Mouse (Mus musculus) heart, adult 8-10 months (tissue): ENCODE measurements at regions not wholly inside any gene's neighbourhood (a gene's known extent, or its start where the extent isn't known, plus 50 kb on each side); places are given as distances from the start of the nearest gene placed in this dataset.

ENCODE experiments used
- DNase-seq: peaks from one replicate; pipeline ENCODE4 v3.0.0; 2022; ENCODE audit warnings: low spot score

DNA sequence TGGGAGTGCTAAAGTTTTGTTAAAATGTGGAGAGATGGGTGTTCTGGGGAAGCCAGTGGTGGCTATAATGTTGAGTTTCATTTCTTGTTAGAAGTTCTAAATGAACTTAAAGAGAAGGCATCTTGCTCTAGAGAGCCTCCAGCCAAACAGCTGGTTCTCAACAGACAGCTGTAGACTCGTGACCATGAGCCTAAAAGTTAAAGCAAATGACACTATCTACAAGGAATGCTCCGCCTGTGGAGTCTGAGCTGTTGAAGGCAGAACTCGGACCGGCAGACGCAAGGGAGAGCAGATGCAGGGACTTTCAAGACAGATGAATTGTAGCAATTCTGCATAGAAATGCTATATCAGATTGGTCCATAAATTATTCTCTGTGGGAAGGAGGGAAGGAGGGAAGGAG lies 114.1 kb upstream of the Fn1 start:
- DNase-seq, result peak; percentile 20

DNA sequence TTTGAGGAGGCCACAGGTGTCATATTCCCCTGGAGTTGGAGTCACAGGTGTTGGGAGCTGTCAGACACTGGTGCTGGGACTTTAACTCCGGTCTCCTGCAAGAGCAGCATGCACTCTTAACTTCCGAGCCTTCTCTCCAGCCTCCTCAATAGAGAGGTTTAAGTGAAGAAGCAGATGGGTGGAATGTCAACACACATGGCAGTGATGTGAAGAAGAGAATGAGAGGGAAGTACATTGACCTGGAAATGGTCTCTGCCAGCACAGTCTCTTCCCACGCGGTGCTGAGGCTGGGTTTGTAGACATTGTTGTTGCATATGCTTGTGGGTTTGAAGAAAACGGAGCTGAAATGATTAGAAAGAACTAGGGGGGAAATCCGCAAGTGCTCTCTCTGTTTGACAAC lies 112.0 kb upstream of the Fn1 start:
- DNase-seq, result no peak

DNA sequence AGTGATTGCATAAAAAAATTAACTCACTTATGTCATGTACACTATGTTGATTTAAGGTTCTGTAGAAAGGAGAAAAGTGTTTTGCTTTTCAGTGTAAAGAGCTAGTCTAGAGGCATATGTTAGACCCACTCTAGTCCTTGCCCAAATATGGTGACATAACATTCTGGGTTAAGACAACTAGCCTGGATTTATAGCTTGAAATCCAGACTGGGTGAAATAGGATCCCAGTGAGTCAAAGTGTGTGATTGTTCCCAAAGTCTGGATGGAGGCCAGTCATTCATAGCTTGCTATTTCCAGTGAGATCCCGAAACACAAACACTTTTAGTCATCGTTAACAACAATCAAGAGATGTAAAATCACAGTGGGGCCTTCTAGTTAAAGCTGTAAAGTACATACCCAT lies 110.5 kb upstream of the Fn1 start:
- DNase-seq, result peak; percentile 31

DNA sequence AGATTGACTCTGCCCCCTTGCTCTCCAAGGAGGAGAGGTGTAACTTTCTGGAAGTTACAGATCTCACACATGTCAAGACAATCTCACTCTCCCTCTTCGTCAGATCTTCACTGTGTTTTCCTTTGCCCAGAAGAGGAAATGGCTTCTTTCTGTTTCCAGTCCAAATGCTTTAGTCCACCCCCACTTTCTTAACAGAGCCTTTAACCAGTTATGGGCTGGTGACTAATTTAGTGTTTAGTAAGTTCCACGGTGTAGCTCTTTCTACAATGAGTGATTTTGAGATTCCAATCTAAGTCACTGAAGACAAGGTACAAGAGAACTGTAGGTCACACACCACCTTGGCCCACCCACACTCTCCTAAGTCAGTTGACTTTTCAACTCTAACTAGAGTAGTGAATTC lies 107.3 kb upstream of the Fn1 start:
- no peak for DNase-seq

DNA sequence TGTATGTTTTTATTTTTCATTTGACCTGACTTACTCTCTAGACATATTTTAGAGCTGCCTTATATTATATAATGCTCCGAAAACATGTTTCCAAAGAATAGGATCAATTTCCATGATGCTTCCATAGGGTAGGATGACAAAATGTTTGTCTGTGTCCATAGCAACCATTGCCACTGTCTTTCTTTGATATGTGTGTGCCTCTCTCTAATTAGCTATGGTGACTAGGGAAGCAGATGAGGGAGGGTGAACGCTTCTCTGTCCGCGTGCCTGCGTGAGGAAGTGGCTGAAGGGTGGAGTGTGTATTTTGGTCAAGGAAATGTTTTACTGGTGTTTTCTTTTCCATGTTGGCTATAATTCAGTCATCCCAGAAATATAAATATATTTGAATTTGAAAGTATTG lies 104.2 kb upstream of the Fn1 start:
- no peak for DNase-seq

DNA sequence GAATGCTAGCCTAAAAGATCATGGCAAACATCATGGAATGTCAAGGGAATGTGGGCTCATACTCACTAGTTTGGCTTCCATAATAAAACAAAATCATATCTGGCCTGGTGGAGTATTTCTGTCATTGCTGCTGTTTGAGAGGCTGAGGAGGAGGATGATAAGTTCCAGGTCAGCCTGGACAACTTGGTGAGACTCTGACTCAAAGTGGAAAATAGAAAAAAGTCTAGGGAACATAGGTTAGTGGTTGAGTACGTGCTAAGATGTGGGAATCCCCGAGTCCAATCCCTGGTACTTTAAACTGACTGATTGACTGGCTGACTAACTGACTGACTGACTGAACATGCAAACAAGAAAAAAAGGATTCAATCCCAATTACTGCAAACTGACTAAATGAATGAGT lies 103.2 kb upstream of the Fn1 start:
- DNase-seq, result no peak

DNA sequence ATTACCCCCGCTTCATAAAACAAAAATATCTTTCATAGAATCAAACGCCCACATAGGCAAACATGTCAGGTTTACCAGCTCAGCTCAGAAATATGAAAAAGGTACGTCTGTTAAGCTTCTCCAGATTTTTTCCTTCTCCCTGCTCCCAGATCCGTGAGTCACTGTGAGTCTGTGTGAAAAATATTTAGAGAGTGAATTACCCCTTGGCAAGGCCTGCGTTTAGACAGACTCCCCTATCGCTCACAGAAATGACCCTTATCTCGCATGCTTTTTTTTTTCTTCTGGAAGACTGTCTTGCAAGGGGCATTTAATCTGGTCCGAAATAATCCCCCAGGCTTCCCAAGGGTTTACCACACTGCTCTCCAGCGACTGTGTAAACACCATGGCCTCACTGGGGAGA lies 102.4 kb upstream of the Fn1 start:
- no peak for DNase-seq

DNA sequence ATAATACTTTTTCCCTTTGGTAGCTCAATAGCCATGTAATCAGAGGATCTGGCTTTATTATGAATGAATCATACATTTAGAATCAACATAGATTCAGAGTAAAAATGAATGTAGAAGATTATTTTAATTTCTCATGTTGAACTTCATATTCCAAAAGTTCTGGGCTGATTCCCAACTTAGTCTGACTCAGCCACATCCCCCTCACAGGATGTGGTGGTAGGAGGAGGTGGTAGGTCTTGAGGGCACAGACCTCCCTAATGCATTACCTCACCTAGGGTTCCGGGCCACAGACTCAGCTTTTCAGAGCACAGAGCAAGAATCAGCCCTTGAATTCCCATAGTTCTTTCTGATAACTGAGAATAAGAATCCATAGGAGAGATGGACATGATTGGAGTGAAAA lies 99.4 kb upstream of the Fn1 start:
- no peak for DNase-seq

DNA sequence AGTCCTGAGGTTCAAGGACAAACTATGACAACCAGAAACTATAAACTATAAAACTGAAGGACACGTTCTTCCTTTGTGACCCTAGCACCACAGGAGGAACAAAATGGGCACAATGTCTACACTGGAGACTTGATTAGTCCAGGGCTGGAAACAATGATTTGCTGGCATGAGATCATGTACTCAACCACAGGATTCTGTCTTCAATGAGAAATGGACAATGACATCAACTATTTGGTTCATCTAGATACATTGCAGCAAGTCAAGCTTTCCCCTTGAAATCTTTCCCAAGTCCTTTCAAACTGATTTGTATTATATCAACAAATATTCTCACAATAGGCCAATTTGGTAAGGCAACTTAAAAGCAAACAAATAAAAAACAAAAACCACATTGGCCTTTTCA lies 98.6 kb upstream of the Fn1 start:
- DNase-seq, result no peak

DNA sequence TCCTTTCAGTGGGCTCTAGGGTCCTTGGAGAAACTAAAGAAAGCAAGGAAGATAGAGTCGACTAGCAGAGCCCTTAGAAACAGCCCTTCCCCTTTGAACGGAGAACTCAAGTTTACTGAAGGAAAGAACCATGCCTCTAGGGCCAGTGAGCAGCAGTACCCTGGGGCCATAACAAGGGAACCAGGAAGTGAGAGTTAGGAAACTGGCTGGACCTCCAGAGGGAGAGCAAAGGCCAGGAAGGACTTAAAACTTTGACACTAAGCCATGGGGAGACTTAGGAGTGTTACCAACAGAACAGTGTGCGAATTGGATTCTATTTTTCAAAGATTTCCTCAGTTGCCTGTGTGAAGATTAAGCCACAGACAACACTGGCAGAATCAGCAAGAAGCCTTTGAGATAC lies 82.6 kb upstream of the Fn1 start:
- DNase-seq, result no peak

DNA sequence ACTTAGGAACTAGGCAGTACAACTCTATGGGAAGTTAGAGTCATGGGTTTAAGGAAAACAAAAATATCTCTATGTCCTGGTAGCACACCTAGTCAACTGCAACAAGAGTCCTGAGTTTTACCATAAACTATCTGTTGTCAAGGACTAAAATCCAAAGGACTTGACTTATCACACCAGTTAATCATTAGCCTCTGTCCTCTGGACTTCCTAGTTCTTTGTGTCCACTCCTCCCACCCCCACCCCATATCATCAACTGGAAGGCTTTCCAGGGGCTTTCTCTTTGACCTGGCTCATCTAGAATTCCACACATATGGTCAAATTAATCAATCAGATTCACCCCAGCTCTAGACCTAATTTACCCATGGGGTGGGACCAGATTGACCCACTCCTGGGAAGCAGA lies 78.6 kb upstream of the Fn1 start:
- no peak for DNase-seq

DNA sequence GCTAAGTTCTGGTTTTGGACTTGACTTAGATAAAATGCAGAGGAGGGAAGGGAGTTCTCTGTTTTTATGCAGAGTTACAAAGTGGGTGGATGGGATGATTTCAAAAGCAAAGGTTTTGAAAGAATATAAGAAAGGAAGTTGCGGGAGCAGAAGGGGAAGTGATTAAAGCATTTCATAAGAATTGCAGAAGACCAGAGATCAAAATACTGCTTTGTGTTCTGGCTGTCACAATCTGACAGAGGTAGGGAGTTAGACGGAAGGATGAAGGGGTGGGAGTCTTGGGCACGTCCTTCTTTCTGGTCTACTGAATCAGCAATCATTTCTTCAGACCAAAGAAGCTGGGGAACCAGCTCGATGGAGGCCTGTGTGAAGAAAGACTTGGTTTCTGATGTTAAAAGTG lies 78.0 kb upstream of the Fn1 start:
- DNase-seq, result no peak

DNA sequence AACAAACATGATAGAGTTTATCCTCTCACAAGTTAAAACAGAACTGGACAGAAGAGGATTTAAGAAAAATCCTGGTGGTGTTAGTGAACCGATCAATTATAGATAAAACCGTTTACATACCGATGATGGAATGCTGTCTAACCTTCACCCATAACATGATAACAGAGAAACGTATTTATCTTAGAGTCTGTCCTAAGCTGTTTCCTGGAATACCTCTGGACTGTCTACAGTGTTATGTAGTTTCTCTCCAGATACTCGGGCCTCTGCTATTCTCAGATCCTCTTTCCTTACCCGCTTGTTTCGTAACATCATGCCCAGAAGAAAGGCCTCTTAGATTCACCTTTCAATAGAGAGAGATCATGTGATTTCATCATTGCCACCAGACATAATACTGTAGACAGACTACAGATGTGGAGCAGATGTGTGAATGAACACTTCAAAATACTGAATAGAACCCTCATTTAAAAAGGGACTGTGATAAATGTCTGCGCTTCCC lies 75.9 kb upstream of the Fn1 start:
- DNase-seq, result no peak

DNA sequence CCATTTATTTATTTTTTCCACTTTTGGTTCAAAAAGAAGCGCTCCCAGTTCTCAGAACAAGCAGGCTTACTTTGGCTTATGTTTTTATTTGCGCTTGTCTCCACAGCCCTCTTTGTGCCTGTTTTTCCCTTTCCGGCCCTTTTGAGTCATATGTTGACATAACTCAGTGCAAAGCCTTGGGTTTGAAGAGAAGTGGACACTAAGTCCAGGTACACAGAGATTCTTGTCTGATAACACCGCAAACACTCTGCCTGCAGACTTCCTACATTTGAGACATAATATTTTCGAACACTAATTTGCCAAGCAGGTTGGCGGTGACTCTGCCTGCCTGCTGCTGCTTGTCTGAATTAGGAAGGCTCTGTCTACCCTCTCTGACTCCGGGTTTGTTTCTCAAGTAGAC lies 70.8 kb upstream of the Fn1 start:
- no peak for DNase-seq

DNA sequence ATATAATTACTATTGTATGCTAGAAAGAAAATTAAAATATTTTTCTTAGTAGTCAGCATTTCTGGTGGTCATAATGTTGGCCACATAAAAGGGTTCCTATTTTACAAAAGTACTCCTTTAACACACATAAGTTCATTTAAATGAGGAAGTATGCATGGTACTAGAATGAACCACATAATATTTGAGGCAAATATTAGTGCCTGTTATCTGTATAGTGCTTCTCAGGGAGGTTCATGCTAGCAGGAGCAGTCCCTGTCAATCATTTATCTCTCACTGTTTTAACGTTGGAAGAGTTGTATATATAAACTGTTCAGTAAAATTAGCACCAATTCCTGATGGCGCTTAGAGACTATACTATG lies 70.0 kb upstream of the Fn1 start:
- DNase-seq, result no peak

DNA sequence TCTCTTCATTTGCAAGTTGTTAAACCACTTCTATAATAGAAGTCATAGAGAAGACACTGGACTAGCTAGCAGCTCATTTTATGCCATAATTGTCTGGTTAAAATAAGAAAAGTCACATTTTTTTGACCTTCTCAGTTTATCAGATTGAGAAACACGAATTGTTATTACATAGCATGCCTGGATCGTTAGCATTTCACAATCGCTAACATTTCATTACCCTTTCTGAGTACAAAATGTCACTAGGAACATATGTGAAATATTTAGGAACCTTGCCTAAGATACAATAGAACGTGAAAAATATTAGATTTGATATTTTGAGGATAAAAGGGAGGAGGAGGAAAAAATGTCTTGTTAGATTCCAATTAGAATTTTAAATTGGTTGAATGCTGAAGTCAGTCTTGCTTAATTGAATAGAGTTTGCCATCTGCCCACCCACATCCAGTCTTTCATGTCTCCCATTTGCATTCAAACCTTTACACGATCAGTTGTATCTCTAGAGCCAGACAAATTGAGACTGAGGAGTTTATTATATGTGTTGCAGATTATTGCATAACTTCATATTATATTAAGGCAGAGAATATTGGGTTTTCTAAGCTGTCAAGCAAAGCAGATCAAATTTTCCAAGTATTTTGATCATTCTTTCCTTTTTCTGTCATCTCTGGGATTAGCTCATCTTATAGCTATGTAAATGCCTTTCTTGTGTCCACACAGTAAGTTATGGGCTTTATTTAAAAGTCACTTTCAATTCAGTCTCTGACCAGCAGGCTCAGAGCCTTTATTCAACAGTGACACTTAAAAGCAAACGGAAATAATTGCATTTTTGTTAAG lies 69.4 kb upstream of the Fn1 start:
- no peak for DNase-seq
